Mouse (Mus musculus) liver, embryonic 12.5 days (tissue): ENCODE results near the gene Mdm2. TPM values are rescaled to one million over a fixed set of nuclear protein-coding genes. Genes with fewer than 3 reads are reported as not detected.

Experiments
- ATAC-seq: fragments of 200-750 bp; cut with Nextera tagmentation; 2 replicates; pipeline ENCODE4 v1.8.0; 2017; ENCODE audit warnings: moderate number of reproducible peaks, mild to moderate bottlenecking, moderate library complexity
- H3K27ac ChIP-seq: fragments of 300-500 bp; sonication (generic); 2 replicates; pipeline ENCODE4 v1.5.1; 2016; ENCODE audit warnings: mild to moderate bottlenecking
- H3K27me3 ChIP-seq: fragments of 300-500 bp; sonication (generic); replicated peaks from 2 replicates; pipeline ENCODE4 v1.6.1; 2016; ENCODE audit warnings: mild to moderate bottlenecking, moderate library complexity
- H3K36me3 ChIP-seq: fragments of 300-500 bp; sonication (generic); 2 replicates; pipeline ENCODE4 v1.6.1; 2016; ENCODE audit warnings: mild to moderate bottlenecking, moderate library complexity
- H3K4me1 ChIP-seq: fragments of 300-500 bp; sonication (generic); 2 replicates; pipeline ENCODE4 v1.6.1; 2016
- H3K4me2 ChIP-seq: fragments of 300-500 bp; sonication (generic); 2 replicates; pipeline ENCODE4 v1.6.1; 2016; ENCODE audit warnings: mild to moderate bottlenecking, moderate library complexity
- H3K4me3 ChIP-seq: fragments of 300-500 bp; sonication (generic); 2 replicates; pipeline ENCODE4 v1.5.1; 2016; ENCODE audit warnings: mild to moderate bottlenecking, moderate library complexity
- H3K9ac ChIP-seq: fragments of 300-500 bp; sonication (generic); 2 replicates; pipeline ENCODE4 v1.6.1; 2016; ENCODE audit warnings: mild to moderate bottlenecking, moderate library complexity
- H3K9me3 ChIP-seq: fragments of 300-500 bp; sonication (generic); replicated peaks from 2 replicates; pipeline ENCODE4 v1.6.1; 2016; ENCODE audit warnings: mild to moderate bottlenecking, moderate library complexity
- WGBS: fragments of 180-500 bp; shearing (Covaris S2); methylation state at CpG from one replicate; pipeline ENCODE4 v1.1.7; 2016; ENCODE audit not compliant: insufficient replicate concordance; 5-methylcytosine and 5-hydroxymethylcytosine counted together
- polyA plus RNA-seq: library from polyadenylated mRNA; unstranded; fragments of >200 nt; fragmentation: Nextera tagmentation; extraction: Ambion mirVana; gene quantifications from 2 replicates; pipeline ENCODE4 v1.2.1, GENCODE M21; 2016

Mdm2 gene
- polyA plus RNA-seq, 1 experiment from 2014 or later, result 36.9 TPM

DNA sequence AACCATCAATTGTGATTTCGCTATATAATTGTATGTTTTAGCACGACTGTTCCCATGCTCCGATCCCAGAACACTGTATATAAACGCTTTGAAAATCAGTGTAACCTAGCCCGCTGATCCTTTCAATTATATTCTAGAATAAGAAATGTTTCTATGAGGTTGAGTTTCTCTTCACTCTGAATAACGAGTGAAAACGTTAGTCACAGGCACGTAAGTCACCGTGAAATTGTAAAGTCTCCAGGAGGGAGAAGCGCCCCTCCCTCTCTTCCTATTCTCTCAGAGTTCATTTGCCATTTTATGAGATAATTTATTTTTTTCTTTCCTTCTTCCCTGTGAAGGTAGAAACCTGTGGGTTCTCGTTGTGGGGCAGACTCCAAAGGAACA lies 51.1 kb downstream of the Mdm2 start:
- no peak overlapping the region for H3K4me2 ChIP-seq
- ATAC-seq, result no peak
- H3K27me3 ChIP-seq, result no peaks in the 10 kb centered on the region
- no peak overlapping the region for H3K27ac ChIP-seq
- 0 out of 2 replicates have a peak, but pooled peaks cover 4% of the 10 kb centered on the region for H3K4me1 ChIP-seq
- H3K9me3 ChIP-seq, result no peaks in the 10 kb centered on the region
- 76% methylated on average over 11 of the region's 11 CpGs for WGBS
- no peak overlapping the region for H3K4me3 ChIP-seq
- H3K9ac ChIP-seq, result no peak overlapping the region
- no peaks in the 10 kb centered on the region for H3K36me3 ChIP-seq

DNA sequence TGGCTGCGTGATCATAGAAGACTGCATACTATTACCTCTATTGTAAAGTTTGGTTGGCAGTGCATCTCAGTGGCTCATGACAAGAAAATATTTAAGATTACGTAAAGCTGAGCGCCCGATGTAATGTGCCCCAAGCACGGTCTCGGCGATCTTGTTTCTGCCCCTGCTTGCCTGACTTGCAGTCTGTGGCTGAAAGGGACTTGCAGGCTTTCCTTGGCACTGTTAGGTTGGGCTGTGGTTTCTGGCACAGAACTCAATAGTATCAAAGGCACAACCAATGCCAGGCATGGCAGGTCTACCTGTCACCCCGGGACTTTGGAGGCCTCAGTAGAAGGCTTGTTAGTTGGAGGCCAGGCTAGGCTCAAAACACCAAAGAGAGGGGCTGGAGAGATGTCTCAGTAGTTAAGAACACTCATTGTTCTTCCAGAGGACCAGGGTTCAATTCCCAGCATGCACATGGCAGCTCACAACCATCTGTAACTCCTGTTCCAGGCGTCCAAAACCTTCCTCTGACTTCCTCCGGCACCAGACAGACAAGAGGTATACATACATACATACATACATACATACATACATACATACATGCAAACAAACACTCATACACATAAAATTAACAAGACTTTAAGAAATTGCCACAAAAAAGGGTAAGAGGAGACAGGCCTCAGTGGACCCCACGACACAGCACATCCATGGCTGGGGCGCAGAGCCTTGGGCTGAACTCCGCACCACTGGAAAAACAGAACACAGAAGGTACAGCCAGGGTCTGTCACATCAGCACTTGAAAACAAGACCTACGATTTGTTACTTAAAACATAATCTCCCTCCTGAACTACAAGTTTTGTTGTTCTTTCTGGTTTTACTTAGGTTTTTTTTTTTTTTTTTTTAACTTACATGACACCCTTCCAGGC lies 51.8 kb downstream of the Mdm2 start:
- Histone ChIP-seq H3K4me2 (no peak overlapping the region), H3K4me1 (0 out of 2 replicates have a peak, but pooled peaks cover 1% of the 10 kb centered on the region), H3K9me3 (no peaks in the 10 kb centered on the region), H3K27ac (no peak overlapping the region), H3K9ac (no peak overlapping the region), H3K27me3 (no peaks in the 10 kb centered on the region), H3K36me3 (no peaks in the 10 kb centered on the region), H3K4me3 (no peak overlapping the region)
- WGBS, result 81% methylated on average over 14 of the region's 14 CpGs
- no peak for ATAC-seq

DNA sequence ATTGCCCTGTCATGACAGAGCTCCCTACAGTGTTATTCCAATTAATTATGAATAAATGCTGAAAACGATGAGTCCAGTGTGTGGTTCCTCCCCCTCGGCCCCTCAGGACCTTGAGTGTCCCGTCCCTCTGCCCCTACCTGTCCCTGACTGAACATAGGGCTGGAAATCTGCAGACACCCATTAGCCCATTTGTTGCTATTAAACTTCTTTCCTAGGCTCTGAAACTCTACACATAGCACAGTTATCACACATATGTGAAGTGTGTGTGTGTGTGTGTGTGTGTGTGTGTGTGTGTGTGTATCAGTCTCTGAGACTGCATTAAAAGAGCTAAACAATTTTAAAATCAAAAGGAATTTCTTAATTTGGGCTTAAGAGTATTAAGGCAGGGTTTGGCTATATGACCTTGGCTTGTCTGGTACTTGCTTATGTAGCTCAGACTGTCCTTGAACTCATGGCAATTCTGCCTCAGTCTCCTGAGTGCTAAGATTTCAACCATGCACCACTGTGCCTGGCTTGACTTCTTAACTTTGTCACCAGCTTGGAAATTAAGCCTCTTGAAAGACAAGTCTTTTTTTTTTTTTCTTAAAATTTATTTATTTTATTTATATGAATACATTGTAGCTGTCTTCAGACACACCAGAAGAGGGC lies 52.8 kb downstream of the Mdm2 start:
- Histone ChIP-seq H3K4me3 (no peak overlapping the region), H3K27me3 (no peaks in the 10 kb centered on the region), H3K27ac (no peak overlapping the region), H3K36me3 (no peaks in the 10 kb centered on the region), H3K4me2 (no peak overlapping the region), H3K9me3 (no peaks in the 10 kb centered on the region), H3K9ac (no peak overlapping the region), H3K4me1 (no peaks in the 10 kb centered on the region)
- no peak for ATAC-seq
- whole genome bisulfite sequencing, result 57% methylated on average over 3 of the region's 3 CpGs

DNA sequence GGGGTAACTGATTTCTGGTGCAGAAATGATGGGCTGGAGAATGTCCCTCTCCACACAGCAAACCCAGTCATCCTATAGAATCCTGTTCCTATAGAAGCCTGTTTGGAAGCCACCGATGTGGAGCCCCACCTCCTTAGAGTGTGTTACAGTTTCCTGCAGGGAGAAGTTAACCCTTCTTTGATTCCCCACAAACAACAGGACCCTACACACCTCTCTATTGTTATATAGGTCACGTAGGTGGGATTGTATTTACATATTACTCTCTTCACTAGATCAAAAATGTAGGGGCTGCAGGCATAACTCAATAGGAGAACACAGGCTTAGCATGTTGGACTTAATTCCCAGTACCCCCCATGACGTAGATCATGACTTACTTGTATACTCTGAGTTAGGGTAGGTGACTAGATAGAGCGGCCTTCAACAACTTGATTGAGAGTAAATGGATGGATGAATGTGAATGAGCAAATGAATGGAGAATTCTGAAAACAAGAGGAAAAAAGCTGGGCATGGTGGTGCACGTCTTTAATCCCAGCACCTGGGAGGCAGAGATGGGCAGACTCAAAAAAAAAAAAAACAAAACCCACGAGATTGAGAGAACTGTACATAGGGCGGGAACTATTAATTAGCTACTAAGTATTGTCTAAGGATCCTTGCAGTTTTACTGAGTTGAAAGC lies 53.4 kb downstream of the Mdm2 start:
- Histone ChIP-seq H3K27ac (no peak overlapping the region), H3K36me3 (no peaks in the 10 kb centered on the region), H3K9me3 (no peaks in the 10 kb centered on the region), H3K4me1 (no peaks in the 10 kb centered on the region), H3K4me3 (no peak overlapping the region), H3K9ac (no peak overlapping the region), H3K27me3 (no peaks in the 10 kb centered on the region), H3K4me2 (no peak overlapping the region)
- WGBS, result 57% methylated on average over 7 of the region's 7 CpGs
- ATAC-seq, result no peak

DNA sequence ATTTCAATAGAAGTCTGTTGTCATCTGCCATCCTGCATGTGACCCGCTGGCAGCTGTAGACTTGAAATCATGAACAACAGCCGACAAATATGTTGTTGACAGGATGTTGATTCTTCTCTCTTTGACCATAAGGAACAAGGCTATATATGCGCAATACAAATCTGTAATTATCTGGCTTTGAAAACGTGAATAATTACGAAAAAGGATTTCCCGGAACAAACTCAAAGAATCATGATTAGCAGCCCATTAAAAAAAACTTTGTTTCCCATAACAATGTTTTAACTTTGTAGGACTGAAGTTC lies 53.9 kb downstream of the Mdm2 start:
- no peak overlapping the region for H3K27ac ChIP-seq
- no peak overlapping the region for H3K4me3 ChIP-seq
- H3K27me3 ChIP-seq, result no peaks in the 10 kb centered on the region
- WGBS, result 75% methylated on average over 6 of the region's 6 CpGs
- H3K4me2 ChIP-seq, result no peak overlapping the region
- no peaks in the 10 kb centered on the region for H3K4me1 ChIP-seq
- ATAC-seq, result no peak
- no peaks in the 10 kb centered on the region for H3K36me3 ChIP-seq
- no peaks in the 10 kb centered on the region for H3K9me3 ChIP-seq
- H3K9ac ChIP-seq, result no peak overlapping the region

DNA sequence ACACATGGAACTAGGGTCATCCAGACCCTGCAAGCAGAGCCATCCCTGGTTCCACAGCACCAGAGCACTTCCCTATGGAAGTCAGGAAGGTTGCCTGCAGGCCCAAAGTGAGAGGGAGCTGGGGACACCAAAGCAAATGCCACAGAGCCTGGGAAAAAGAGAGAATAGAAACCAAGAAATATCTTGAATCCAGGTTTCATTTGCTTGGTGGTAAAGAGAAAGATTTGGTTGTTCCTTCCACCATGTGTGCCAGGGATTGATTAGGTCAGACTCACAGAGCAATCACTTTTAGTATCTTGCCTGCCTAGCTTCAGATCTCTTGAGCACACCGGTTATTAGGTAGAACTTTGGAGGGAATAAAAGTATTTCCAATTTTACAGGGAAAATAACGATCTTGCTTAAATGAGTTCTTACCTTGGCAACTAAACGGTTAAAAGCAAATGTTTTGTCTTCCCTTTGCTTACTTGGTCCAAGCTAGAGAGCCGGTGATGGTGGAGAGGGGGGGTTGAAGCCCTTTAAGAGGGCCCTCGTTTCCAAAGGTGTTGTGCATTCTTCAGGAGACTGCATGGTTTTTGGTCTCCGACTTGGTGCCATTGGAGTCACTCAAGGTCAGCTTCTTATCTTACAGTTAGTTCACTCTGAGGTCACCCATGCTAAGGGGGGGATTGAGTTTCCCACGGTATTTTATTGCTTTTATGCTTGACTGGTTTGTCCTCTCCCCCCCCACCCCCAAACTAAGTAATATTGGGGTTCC lies 54.5 kb downstream of the Mdm2 start:
- no peak overlapping the region for H3K9ac ChIP-seq
- WGBS, result 52% methylated on average over 7 of the region's 7 CpGs
- no peaks in the 10 kb centered on the region for H3K36me3 ChIP-seq
- no peaks in the 10 kb centered on the region for H3K9me3 ChIP-seq
- H3K27me3 ChIP-seq, result no peaks in the 10 kb centered on the region
- no peak for ATAC-seq
- no peak overlapping the region for H3K4me3 ChIP-seq
- no peaks in the 10 kb centered on the region for H3K4me1 ChIP-seq
- H3K27ac ChIP-seq, result no peak overlapping the region
- no peak overlapping the region for H3K4me2 ChIP-seq

DNA sequence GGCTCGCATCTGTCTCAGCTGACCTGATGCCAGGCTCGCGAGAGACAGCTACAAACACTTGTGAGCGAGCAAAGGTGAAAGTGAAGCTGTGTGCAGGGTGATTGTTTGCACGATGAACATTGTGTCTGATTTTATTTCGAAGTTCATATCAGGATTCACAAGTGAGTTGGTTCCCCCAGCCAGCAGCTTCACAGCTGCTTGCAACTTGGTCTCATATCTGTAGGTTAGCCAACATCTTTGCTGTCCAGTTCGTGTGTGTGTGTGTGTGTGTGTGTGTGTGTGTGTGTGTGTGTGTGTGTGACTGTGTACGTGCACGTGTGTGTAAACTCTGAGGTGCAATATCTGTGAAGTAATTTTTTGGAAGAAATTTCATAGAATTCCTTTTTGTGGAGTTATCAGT lies 55.1 kb downstream of the Mdm2 start:
- H3K4me3 ChIP-seq, result no peak overlapping the region
- H3K9ac ChIP-seq, result no peak overlapping the region
- no peaks in the 10 kb centered on the region for H3K9me3 ChIP-seq
- 67% methylated on average over 9 of the region's 9 CpGs for WGBS
- H3K4me2 ChIP-seq, result no peak overlapping the region
- ATAC-seq, result no peak
- H3K27me3 ChIP-seq, result no peaks in the 10 kb centered on the region
- H3K4me1 ChIP-seq, result no peaks in the 10 kb centered on the region
- H3K27ac ChIP-seq, result no peak overlapping the region
- H3K36me3 ChIP-seq, result no peaks in the 10 kb centered on the region

DNA sequence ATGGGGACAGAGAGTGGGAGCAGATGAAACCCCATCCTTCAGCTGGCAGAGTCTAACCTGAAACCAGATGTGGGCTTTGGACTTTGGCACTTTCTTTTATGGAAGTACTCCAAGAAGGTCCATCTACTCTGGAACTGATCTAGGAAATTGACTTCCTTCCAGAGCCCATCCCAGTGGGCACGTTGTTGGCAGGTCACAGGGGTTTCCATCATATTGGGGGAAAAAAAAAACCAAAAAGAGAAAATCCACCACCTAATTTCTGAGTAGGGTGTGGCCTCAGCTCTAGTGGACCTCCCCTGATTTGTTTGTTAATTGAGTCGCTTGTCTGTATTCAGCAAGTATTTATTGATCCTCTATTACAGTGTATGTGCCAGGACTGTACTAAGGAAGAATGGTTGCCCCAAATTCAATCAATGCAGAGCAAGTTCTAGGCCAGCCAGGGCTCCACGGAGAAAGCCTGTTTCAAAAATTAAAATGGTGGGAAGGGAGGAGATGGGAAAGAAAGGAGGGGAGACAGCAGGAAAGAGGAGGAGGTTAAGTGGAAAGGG lies 55.9 kb downstream of the Mdm2 start:
- ATAC-seq, result no peak
- Histone ChIP-seq H3K27me3 (no peaks in the 10 kb centered on the region), H3K4me3 (no peak overlapping the region), H3K9ac (no peak overlapping the region), H3K9me3 (no peaks in the 10 kb centered on the region), H3K27ac (no peak overlapping the region), H3K4me2 (no peak overlapping the region), H3K36me3 (no peaks in the 10 kb centered on the region), H3K4me1 (no peaks in the 10 kb centered on the region)
- WGBS, result 58% methylated on average over 3 of the region's 3 CpGs

DNA sequence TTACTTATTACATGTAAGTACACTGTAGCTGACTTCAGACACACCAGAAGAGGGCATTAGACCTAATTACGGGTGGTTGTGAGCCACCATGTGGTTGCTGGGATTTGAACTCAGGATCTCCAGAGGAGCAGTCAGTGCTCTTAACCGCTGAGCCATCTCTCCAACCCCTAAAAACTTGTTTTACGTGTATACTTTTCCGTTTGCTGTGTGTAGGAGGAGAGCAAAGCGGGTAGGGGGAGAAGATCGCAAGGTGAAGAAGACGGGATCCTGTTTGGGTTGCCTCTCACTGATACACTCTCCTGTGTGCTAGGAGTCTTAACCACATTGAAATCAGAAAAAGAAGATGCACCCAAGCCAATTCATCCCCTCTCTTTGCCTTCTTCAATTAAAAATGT lies 56.8 kb downstream of the Mdm2 start:
- ATAC-seq, result no peak
- Histone ChIP-seq H3K27me3 (no peaks in the 10 kb centered on the region), H3K9ac (no peak overlapping the region), H3K27ac (no peak overlapping the region), H3K4me1 (no peaks in the 10 kb centered on the region), H3K4me2 (no peak overlapping the region), H3K4me3 (no peak overlapping the region), H3K36me3 (no peaks in the 10 kb centered on the region), H3K9me3 (no peaks in the 10 kb centered on the region)
- 75% methylated on average over 7 of the region's 7 CpGs for WGBS

DNA sequence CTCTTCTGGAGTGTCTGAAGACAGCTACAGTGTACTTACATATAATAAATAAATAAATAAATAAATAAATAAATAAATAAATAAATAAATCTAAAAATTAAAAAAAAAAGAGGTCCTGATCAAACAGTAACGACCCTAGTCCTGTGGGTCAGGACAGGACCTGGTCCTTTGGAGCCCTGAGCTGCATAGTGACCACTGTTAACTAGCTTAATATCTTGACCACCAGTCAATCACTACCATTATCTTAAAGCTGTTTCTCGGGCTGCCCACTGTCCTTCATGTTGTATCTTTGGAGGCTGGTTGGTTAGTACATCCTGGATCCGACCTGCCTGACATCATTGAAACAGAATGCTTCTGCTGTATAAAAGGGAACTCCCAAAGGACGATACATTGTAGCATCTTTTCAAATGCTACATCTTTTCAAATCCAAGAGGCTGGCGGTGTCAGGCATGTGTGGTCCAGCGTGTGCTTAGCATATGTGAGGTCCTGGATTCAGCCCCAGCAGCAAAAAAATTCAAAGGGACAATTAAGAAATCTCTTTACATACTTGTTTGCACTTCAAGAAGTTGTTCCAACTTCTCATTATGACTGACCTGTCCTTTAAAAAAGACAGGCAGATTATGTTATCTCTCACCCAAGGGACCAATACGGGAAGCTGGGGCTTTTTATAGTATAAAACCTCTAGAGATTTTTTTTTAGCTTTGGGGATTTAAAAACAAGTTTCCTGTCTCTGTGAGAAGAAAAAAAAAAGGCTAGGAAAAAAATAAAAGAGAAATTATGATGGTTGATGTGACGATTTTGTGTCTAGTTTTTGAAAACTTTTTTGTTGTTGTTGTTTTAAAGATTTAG lies 57.4 kb downstream of the Mdm2 start:
- no peak overlapping the region for H3K4me3 ChIP-seq
- no peaks in the 10 kb centered on the region for H3K9me3 ChIP-seq
- no peak overlapping the region for H3K4me2 ChIP-seq
- H3K27ac ChIP-seq, result no peak overlapping the region
- no peak overlapping the region for H3K9ac ChIP-seq
- no peak for ATAC-seq
- H3K4me1 ChIP-seq, result no peaks in the 10 kb centered on the region
- H3K36me3 ChIP-seq, result no peaks in the 10 kb centered on the region
- no peaks in the 10 kb centered on the region for H3K27me3 ChIP-seq
- WGBS, result 57% methylated on average over 8 of the region's 8 CpGs

DNA sequence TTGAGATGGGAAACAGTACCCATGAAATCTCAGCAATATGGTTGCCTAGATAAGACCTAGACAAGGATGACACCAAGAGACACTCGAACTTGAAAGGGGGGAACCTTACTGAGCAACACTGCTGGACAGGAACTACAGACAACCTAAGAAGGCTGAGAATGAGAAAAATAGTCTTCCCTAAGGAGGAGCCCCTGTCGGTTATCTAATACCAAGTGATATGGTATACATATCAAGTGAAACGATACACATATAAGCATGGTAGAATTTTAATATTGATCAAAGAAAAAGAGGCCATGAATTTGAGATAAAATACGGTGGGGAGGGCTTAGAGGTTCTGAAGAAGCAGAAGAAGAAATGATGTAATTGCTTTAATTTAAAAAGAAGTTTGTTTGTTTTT lies 58.2 kb downstream of the Mdm2 start:
- no peaks in the 10 kb centered on the region for H3K36me3 ChIP-seq
- WGBS, result 72% methylated on average over 4 of the region's 4 CpGs
- no peak for ATAC-seq

More for the DNA sequence above, 58.2 kb downstream of the Mdm2 start:
- H3K27me3 ChIP-seq, result no peaks in the 10 kb centered on the region
- no peaks in the 10 kb centered on the region for H3K4me1 ChIP-seq
- H3K9me3 ChIP-seq, result no peaks in the 10 kb centered on the region
- H3K9ac ChIP-seq, result no peak overlapping the region
- H3K27ac ChIP-seq, result no peak overlapping the region
- H3K4me3 ChIP-seq, result no peak overlapping the region
- H3K4me2 ChIP-seq, result no peak overlapping the region
